Mouse (Mus musculus) spleen, postnatal 4 days (tissue): ENCODE measurements at regions not wholly inside any gene's neighbourhood (a gene's known extent, or its start where the extent isn't known, plus 50 kb on each side); places are given as distances from the start of the nearest gene placed in this dataset.

Experiments used
- DNase-seq, 2 experiments: peaks; one replicate each; pipeline ENCODE4 v3.0.0; 2022; ENCODE audit warnings: low spot score in 2 of 2

- no peak for DNase-seq
These were observed 459.9 kb downstream of the Bcl11a start for GRCm38 (mm10) chr11:24537721-24538120.

- no peak for DNase-seq
These were observed 491.8 kb downstream of the Bcl11a start for GRCm38 (mm10) chr11:24569655-24570054.

GRCm38 (mm10) chr11:24613529-24613928 lies 535.7 kb downstream of the Bcl11a start:
- no peak for DNase-seq

- DNase-seq = no peak
These were observed 537.6 kb downstream of the Bcl11a start for GRCm38 (mm10) chr11:24615436-24615835.

- no peak for DNase-seq
These were observed 540.7 kb downstream of the Bcl11a start for GRCm38 (mm10) chr11:24618586-24618985.

- DNase-seq = no peak
These were observed 541.2 kb downstream of the Bcl11a start for GRCm38 (mm10) chr11:24619021-24619420.

- no peak for DNase-seq
These were observed 550.8 kb downstream of the Bcl11a start for GRCm38 (mm10) chr11:24628619-24629018.

- DNase-seq = no peak
These were observed 551.6 kb downstream of the Bcl11a start for GRCm38 (mm10) chr11:24629431-24629830.

GRCm38 (mm10) chr11:24630403-24630900 lies 552.6 kb downstream of the Bcl11a start:
- DNase-seq = no peak

- no peak for DNase-seq
These were observed 553.8 kb downstream of the Bcl11a start for GRCm38 (mm10) chr11:24631651-24632050.

- no peak for DNase-seq
These were observed 558.9 kb downstream of the Bcl11a start for GRCm38 (mm10) chr11:24636716-24637115.

- DNase-seq = no peak
These were observed 565.7 kb downstream of the Bcl11a start for GRCm38 (mm10) chr11:24643439-24644109.

- no peak for DNase-seq
These were observed 575.0 kb downstream of the Bcl11a start for GRCm38 (mm10) chr11:24652852-24653251.

GRCm38 (mm10) chr11:24664082-24664481 lies 586.2 kb downstream of the Bcl11a start:
- no peak for DNase-seq

- no peak for DNase-seq
These were observed 587.5 kb downstream of the Bcl11a start for GRCm38 (mm10) chr11:24665310-24665709.

GRCm38 (mm10) chr11:24671662-24672061 lies 593.8 kb downstream of the Bcl11a start:
- DNase-seq = no peak

- DNase-seq = no peak
These were observed 595.7 kb downstream of the Bcl11a start for GRCm38 (mm10) chr11:24673248-24674207.

GRCm38 (mm10) chr11:24674208-24674571 lies 596.3 kb downstream of the Bcl11a start:
- DNase-seq = no peak

GRCm38 (mm10) chr11:24677016-24677415 lies 599.2 kb downstream of the Bcl11a start:
- no peak for DNase-seq

- no peak for DNase-seq
These were observed 601.7 kb downstream of the Bcl11a start for GRCm38 (mm10) chr11:24679581-24679980.

- DNase-seq = no peak
These were observed 604.6 kb downstream of the Bcl11a start for GRCm38 (mm10) chr11:24682423-24682822.

GRCm38 (mm10) chr11:24685545-24686467 lies 608.0 kb downstream of the Bcl11a start:
- no peak for DNase-seq
